Mouse (Mus musculus) spleen, adult 2 months (tissue): ENCODE results near the gene Jakmip3. TPM values are rescaled to one million over a fixed set of nuclear protein-coding genes. Genes with fewer than 3 reads are reported as not detected.

Source experiments
- DNase-seq, 2 experiments: peaks; one replicate each; pipeline versions ENCODE4 v3.0.0 to v3.0.0-alpha.2; 2012 to 2021; ENCODE audit warnings: low spot score in 2 of 2, low read depth in 1 of 2
- H3K27ac ChIP-seq: fragments of 200-500 bp; 2 replicates; pipeline ENCODE4 v1.5.1; 2012; ENCODE audit warnings: low read length, inconsistent platforms; ENCODE audit not compliant: insufficient read depth
- H3K27me3 ChIP-seq: fragments of 200-500 bp; 2 replicates; pipeline ENCODE4 v1.6.1; 2012; ENCODE audit warnings: mild to moderate bottlenecking, moderate library complexity, low read length, inconsistent platforms; ENCODE audit not compliant: control insufficient read depth, insufficient read depth
- H3K36me3 ChIP-seq: fragments of 200-500 bp; 2 replicates; pipeline ENCODE4 v1.6.1; 2012; ENCODE audit warnings: mild to moderate bottlenecking, low read length, inconsistent platforms; ENCODE audit not compliant: control insufficient read depth, insufficient read depth
- H3K4me1 ChIP-seq: fragments of 200-500 bp; 2 replicates; pipeline ENCODE4 v1.6.1; 2011; ENCODE audit warnings: inconsistent platforms; ENCODE audit not compliant: control insufficient read depth, insufficient read depth, insufficient read length
- H3K4me3 ChIP-seq: fragments of 200-500 bp; 2 replicates; pipeline ENCODE4 v1.5.1; 2011; ENCODE audit warnings: mild to moderate bottlenecking, inconsistent platforms; ENCODE audit not compliant: insufficient read depth, insufficient read length; ENCODE audit errors: extremely low read depth
- CTCF ChIP-seq: fragments of 200-500 bp; IDR thresholded peaks from 2 replicates; pipeline ENCODE4 v1.5.1; 2011; ENCODE audit warnings: mild to moderate bottlenecking, inconsistent platforms; ENCODE audit not compliant: insufficient read depth, insufficient read length, insufficient replicate concordance; ENCODE audit errors: extremely low read depth
- POLR2A ChIP-seq: fragments of 200-500 bp; IDR thresholded peaks from 2 replicates; pipeline ENCODE4 v1.6.1; 2011; ENCODE audit warnings: low read depth, low read length, inconsistent platforms
- WGBS: fragments of 180-500 bp; shearing (Covaris S2); methylation state at CpG from one replicate; pipeline ENCODE4 v1.1.7; 2018; 5-methylcytosine and 5-hydroxymethylcytosine counted together
- polyA plus RNA-seq: library from polyadenylated mRNA; depleted of rRNA; stranded (reverse); fragments of >200 nt; gene quantifications from 2 replicates; pipeline ENCODE4 v1.2.3, GENCODE M21; 2012

Gene Jakmip3
- polyA plus RNA-seq, 1 experiment = 0.37 TPM

- WGBS = 38% methylated on average over 3 of the region's 3 CpGs
- no peaks in the 10 kb centered on the region for H3K27me3 ChIP-seq
These were observed 70.5 kb downstream of the Jakmip3 start for GRCm38 (mm10) chr7:139011027-139011426.

DNA sequence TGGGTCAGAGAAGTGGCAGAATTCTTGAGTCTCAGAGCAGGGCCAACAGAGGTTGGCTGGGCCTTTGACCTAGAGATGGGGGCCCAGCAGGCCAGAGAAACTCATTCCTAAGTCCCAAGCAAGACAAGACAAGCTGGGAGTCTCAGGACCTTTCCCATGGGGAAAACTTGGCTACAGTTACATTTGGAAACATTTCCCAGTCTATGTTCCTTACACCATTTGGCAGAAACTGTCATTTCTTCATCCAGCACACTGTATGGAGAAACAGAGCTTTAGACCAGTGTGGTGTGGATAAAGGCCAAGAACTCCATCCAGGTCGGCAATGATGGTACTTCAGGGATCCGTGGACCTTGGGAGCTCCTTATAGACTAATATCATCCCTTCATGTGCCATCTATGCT is 71.1 kb downstream of the Jakmip3 start:
- Histone ChIP-seq H3K36me3 (no peaks in the 10 kb centered on the region), H3K27me3 (no peaks in the 10 kb centered on the region), H3K4me1 (no peaks in the 10 kb centered on the region), H3K4me3 (no peak overlapping the region), H3K27ac (no peak overlapping the region)
- TF ChIP-seq CTCF (no peak), POLR2A (no peak)
- DNase-seq = no peak
- 84% methylated on average over 2 of the region's 2 CpGs for WGBS

More at GRCm38 (mm10) chr7:139011027-139011426, 70.5 kb downstream of the Jakmip3 start:
- Histone ChIP-seq H3K4me1 (no peaks in the 10 kb centered on the region), H3K27ac (no peak overlapping the region), H3K36me3 (no peaks in the 10 kb centered on the region), H3K4me3 (no peak overlapping the region)
- DNase-seq = peak in 1 of 2 experiments; percentile 35
- TF ChIP-seq CTCF (peak; percentile 62; the same call in 1 of the 2 replicates), POLR2A (no peak)

GRCm38 (mm10) chr7:139012767-139013369 is 72.3 kb downstream of the Jakmip3 start:
- WGBS = 82% methylated on average over 6 of the region's 6 CpGs
- no peak for TF ChIP-seq CTCF
- no peak for TF ChIP-seq POLR2A
- no peaks in the 10 kb centered on the region for H3K36me3 ChIP-seq
- no peaks in the 10 kb centered on the region for H3K27me3 ChIP-seq
- H3K4me1 ChIP-seq = no peaks in the 10 kb centered on the region
- no peak overlapping the region for H3K27ac ChIP-seq
- no peak for DNase-seq
- no peak overlapping the region for H3K4me3 ChIP-seq

DNA sequence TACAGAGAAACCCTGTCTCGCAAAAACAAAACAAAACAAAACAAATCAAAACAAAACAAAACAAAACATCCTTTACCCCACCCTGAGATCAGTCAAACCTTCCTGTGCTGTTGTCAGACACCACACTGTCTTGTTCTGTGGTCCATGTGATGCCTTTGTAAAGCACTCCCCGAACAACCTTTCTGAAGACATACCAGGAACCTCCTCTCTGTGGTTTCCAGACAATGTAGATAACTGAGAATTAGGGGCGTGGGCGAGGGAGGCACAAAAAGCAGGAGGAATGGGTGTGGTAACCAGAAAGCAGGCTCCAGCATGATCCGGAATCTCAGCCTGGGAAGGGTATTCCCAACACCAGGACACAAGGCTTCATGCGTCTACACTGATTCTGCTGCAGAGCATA is 74.6 kb downstream of the Jakmip3 start:
- WGBS = 74% methylated on average over 6 of the region's 6 CpGs
- Histone ChIP-seq H3K27ac (no peak overlapping the region), H3K4me3 (no peak overlapping the region), H3K27me3 (no peaks in the 10 kb centered on the region), H3K36me3 (no peaks in the 10 kb centered on the region), H3K4me1 (no peaks in the 10 kb centered on the region)
- TF ChIP-seq CTCF (no peak), POLR2A (no peak)
- no peak for DNase-seq

DNA sequence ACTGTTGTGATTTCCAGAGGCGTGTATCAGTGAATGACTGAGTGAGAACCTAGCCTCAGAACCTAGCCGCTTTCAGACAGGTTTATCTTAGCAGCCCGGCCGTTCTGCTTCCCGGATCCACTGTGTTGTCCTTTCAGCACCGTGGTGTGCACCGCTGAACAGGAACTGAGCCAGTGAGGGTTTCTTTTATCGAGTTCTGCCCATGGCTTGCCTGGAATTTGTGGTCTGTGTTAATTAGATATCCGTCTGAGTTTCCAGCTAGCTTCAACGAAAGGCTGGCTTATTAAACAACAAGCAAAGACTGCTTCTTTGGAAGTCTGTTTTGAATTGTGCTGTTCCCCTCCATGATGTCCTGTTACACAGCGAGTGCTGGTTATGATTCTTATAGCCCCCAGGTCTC is 75.8 kb downstream of the Jakmip3 start:
- Histone ChIP-seq H3K27ac (no peak overlapping the region), H3K4me3 (no peak overlapping the region), H3K27me3 (no peaks in the 10 kb centered on the region), H3K4me1 (peaks cover 3% of the 10 kb centered on the region; the same call in 1 of the 2 replicates), H3K36me3 (no peaks in the 10 kb centered on the region)
- 76% methylated on average over 11 of the region's 11 CpGs for WGBS
- no peak for DNase-seq
- TF ChIP-seq CTCF (no peak), POLR2A (no peak)

DNA sequence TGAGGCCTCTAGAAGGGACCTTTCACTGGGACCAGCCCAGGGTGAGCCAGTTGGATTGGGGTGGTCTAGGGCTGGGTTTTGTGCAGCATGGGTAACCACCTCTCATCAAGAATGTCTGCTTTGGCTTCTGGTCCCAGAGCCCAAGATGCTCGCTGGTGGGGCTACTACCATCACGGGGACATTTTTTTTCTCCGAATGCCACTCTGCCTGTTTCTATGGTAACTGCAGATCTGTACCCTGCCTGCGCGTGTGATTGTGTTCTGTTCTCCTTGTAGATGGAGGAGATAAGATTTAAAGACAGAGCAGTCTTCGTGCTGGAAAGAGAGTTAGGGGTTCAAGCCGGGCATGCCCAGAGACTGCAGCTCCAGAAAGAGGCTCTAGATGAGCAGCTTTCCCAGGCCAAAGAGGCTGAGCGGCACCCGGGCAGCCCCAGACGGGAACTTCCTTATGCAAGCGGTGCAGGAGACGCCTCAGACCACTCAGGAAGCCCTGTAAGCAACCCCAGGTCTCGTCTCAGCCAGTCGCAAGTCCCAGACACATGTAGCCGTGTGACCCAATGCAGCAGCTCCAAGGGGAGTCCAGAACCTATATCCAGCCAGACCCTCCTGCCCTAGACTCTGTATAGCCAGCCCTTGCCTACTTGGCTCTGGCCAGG is 76.8 kb downstream of the Jakmip3 start:
- WGBS = 33% methylated on average over 15 of the region's 15 CpGs
- Histone ChIP-seq H3K27me3 (no peaks in the 10 kb centered on the region), H3K4me1 (peaks cover 3% of the 10 kb centered on the region; the same call in 1 of the 2 replicates), H3K36me3 (no peaks in the 10 kb centered on the region), H3K27ac (no peak overlapping the region), H3K4me3 (no peak overlapping the region)
- DNase-seq = no peak
- TF ChIP-seq POLR2A = no peak
- no peak for TF ChIP-seq CTCF

DNA sequence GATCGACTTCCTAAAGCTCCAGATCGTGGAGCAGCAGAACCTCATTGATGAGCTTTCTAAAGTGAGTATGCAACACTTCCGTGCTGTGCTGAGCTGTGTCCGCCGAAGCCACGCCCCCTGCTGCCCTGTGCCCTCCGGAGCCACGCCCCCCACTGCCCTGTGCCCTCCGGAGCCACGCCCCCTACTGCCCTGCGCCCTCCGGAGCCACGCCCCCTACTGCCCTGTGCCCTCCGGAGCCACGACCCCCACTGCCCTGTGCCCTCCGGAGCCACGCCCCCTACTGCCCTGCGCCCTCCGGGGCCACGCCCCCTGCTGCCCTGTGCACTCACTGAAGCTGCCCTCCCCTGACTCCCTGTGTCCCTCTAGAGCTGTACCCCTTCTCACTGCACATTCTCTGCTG is 80.4 kb downstream of the Jakmip3 start:
- TF ChIP-seq CTCF (no peak), POLR2A (no peak)
- no peak overlapping the region for H3K27ac ChIP-seq
- H3K27me3 ChIP-seq = no peaks in the 10 kb centered on the region
- 20% methylated on average over 18 of the region's 20 CpGs for WGBS
- peaks cover 3% of the 10 kb centered on the region; the same call in 1 of the 2 replicates for H3K4me1 ChIP-seq
- no peak overlapping the region for H3K4me3 ChIP-seq
- H3K36me3 ChIP-seq = no peaks in the 10 kb centered on the region
- DNase-seq = no peak
